Mouse (Mus musculus): ENCODE results near the gene Thbs1.

DNA sequence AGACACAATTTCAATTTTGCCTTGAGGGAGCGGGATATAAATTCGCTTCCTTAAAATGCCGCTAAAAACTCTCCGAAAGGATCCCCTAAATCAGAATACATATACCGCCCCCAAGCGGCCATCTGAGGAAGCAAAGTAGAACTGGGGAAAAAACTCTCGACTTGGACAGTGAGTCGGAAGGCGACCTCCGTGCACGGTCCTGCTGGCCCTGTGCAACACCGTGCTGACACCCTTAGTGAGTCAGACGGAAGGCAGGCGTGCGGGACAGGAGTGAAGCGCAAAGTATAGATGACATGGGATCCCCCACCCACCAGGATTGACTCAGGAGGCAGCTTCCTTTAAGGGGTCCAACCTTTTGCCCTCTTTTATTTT, 574 bp upstream of the Thbs1 start:
- TF ChIP-seq EP300 (IDR thresholded peaks at IDR 0.05): no peak
- TF ChIP-seq CTCF (IDR thresholded peaks at IDR 0.05): peak; percentile 85

All from lung, postnatal 0 days (tissue).